Mouse (Mus musculus): ENCODE data around the gene Msmb.

DNA sequence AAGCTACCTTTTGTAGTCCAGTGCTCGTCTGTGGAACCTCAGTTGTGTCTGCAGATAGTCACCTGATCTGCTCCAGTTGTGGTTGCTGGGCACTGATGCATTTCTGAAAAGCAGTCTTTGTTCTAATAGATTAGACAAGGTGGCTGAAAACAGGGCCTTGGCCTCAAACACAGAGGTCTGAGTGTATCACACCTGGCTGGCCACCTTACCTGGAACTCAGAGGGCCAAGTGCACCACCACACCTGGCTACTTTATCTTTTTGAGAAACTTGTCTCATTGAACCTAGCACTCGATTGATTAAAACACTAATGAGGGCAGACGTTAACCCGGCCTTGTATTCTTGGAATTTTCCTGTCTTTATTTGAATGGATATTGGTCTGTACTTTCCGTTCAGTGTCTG, 46.2 kb upstream of the Msmb start:
- TF ChIP-seq CTCF (IDR thresholded peaks at IDR 0.05; ENCODE audit: borderline replicate concordance, control insufficient read depth, extremely low read depth, insufficient read depth, low read length, poor library complexity) (no peak), POLR2A (IDR thresholded peaks at IDR 0.05; ENCODE audit: control insufficient read depth, extremely low read depth, insufficient read depth, low read length, poor library complexity) (no peak)

Measured in thymus, adult 2 months (tissue).